Mouse (Mus musculus) stomach, embryonic 14.5 days (tissue): ENCODE data around the gene Dsel. TPM values are rescaled to one million over a fixed set of nuclear protein-coding genes. Genes with fewer than 3 reads are reported as not detected.

Experiments used
- ATAC-seq: fragments of 200-750 bp; cut with Nextera tagmentation; 2 replicates; pipeline ENCODE4 v1.8.0; 2017; ENCODE audit warnings: low read depth, moderate TSS enrichment; ENCODE audit not compliant: insufficient number of reproducible peaks, insufficient read depth, low FRiP score
- H3K27ac ChIP-seq: fragments of 300-500 bp; sonication (generic); 2 replicates; pipeline ENCODE4 v1.5.1; 2014; ENCODE audit warnings: mild to moderate bottlenecking, low read length, moderate library complexity, mixed read lengths
- H3K27me3 ChIP-seq: fragments of 300-500 bp; sonication (generic); 2 replicates; pipeline ENCODE4 v1.6.1; 2014; ENCODE audit warnings: low read length, control low read depth, mixed read lengths; ENCODE audit not compliant: control insufficient read depth, insufficient read depth
- H3K36me3 ChIP-seq: fragments of 300-500 bp; sonication (generic); 2 replicates; pipeline ENCODE4 v1.6.1; 2014; ENCODE audit warnings: mild to moderate bottlenecking, control low read depth, low read length, moderate library complexity, mixed read lengths; ENCODE audit not compliant: control insufficient read depth, insufficient read depth
- H3K4me1 ChIP-seq: fragments of 300-500 bp; sonication (generic); 2 replicates; pipeline ENCODE4 v1.6.1; 2014; ENCODE audit warnings: low read length, control low read depth, mixed read lengths; ENCODE audit not compliant: control insufficient read depth, insufficient read depth
- H3K4me2 ChIP-seq: fragments of 300-500 bp; sonication (generic); replicated peaks from 2 replicates; pipeline ENCODE4 v1.6.1; 2014; ENCODE audit warnings: low read depth, low read length, control low read depth
- H3K4me3 ChIP-seq: fragments of 300-500 bp; sonication (generic); 2 replicates; pipeline ENCODE4 v1.5.1; 2014; ENCODE audit warnings: low read depth, low read length, control low read depth
- H3K9ac ChIP-seq: fragments of 300-500 bp; sonication (generic); replicated peaks from 2 replicates; pipeline ENCODE4 v1.6.1; 2014; ENCODE audit warnings: low read depth, mild to moderate bottlenecking, control low read depth, low read length, moderate library complexity, mixed read lengths
- H3K9me3 ChIP-seq: fragments of 300-500 bp; sonication (generic); 2 replicates; pipeline ENCODE4 v1.6.1; 2016; ENCODE audit warnings: low read depth, low read length, control low read depth; ENCODE audit not compliant: control insufficient read depth
- WGBS: fragments of 180-500 bp; shearing (Covaris S2); extraction: QIAGEN DNeasy Blood & Tissue Kit; methylation state at CpG from one replicate; pipeline ENCODE4 v1.1.7; 2014; 5-methylcytosine and 5-hydroxymethylcytosine counted together
- polyA plus RNA-seq: library from polyadenylated mRNA; unstranded; fragments of >200 nt; fragmentation: Nextera tagmentation; extraction: Ambion mirVana; gene quantifications from 2 replicates; pipeline ENCODE4 v1.2.1, GENCODE M21; 2014

Gene Dsel
- polyA plus RNA-seq, 1 experiment from 2014 or later, result 16.7 TPM

GRCm38 (mm10) chr1:111833583-111834225, 31.0 kb downstream of the Dsel start:
- H3K36me3 ChIP-seq, result no peaks in the 10 kb centered on the region
- no peak for ATAC-seq
- no peaks in the 10 kb centered on the region for H3K27me3 ChIP-seq
- H3K9me3 ChIP-seq, result no peaks in the 10 kb centered on the region
- no peak overlapping the region for H3K27ac ChIP-seq
- no peak overlapping the region for H3K9ac ChIP-seq
- no peak overlapping the region for H3K4me2 ChIP-seq
- H3K4me1 ChIP-seq, result no peaks in the 10 kb centered on the region
- WGBS, result 73% methylated on average over 2 of the region's 2 CpGs
- no peak overlapping the region for H3K4me3 ChIP-seq
